In the genomic region with DNA sequence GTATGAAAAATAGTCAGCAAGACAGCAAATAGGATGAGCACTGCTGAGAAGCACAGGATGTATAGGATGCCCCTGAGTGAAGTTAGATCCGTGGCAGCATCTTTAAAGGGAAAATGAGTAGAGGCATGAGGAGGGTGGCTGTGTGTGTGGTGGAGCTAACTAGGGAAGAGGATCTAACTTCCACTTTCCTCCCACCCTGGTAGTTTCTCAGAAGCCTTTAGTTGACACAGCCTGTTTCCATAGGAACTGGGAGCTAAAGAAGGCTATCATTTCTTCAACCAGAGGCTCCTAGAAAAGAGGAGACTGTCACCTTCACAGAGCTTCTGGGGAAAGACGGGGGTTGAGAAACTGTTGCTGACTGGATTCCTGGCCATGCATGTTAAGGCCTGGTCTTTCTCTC, we compare ENCODE assay signal across 27 mouse cellular contexts. TPM values are rescaled to one million over a fixed set of nuclear protein-coding genes. Genes with fewer than 3 reads are reported as not detected.
"Had no signal": no experiment of that assay in that cellular context is flagged by ENCODE, and none has a peak within 500 bp of the region (broad histone marks: within the 10 kb centered on the region; RNA-seq: fewer than 3 reads in every experiment).

No protein-coding gene starts in this region.

- H3K4me3 ChIP-seq: layer of hippocampus, adult 2 months; limb, embryonic 12.5 days; limb, embryonic 15.5 days; megakaryocyte, embryonic 14.5 days; midbrain, embryonic 10.5 days; midbrain, embryonic 13.5 days; myocyte; neural tube, embryonic 13.5 days; stomach, embryonic 15.5 days had no signal

- H3K4me1 ChIP-seq: limb, embryonic 12.5 days; limb, embryonic 15.5 days; midbrain, embryonic 10.5 days; midbrain, embryonic 13.5 days; neural tube, embryonic 13.5 days; stomach, embryonic 15.5 days had no signal

- H3K4me2 ChIP-seq: limb, embryonic 12.5 days; limb, embryonic 15.5 days; liver, embryonic 11.5 days; lung, embryonic 14.5 days; midbrain, embryonic 13.5 days; neural tube, embryonic 13.5 days; stomach, embryonic 15.5 days had no signal

- DNase-seq: kidney, postnatal 25 days; layer of hippocampus, adult 9-11 months; left cerebral cortex, postnatal 4 days; liver, postnatal 0 days; lung, embryonic 14.5 days; retina, postnatal 1 day; right cerebral cortex, postnatal 25 days; spleen, adult 18-20 months; thymus, adult 18-20 months; thymus, postnatal 36 days had no signal

- H3K9me3 ChIP-seq: limb, embryonic 12.5 days; limb, embryonic 15.5 days; megakaryocyte, embryonic 14.5 days; midbrain, embryonic 10.5 days; midbrain, embryonic 13.5 days; neural tube, embryonic 13.5 days; stomach, embryonic 15.5 days had no signal

- H3K36me3 ChIP-seq: limb, embryonic 12.5 days; limb, embryonic 15.5 days; midbrain, embryonic 10.5 days; midbrain, embryonic 13.5 days; neural tube, embryonic 13.5 days; stomach, embryonic 15.5 days had no signal

- H3K9ac ChIP-seq: limb, embryonic 12.5 days; limb, embryonic 15.5 days; liver, embryonic 14.5 days; liver, postnatal 0 days; lung, embryonic 14.5 days; midbrain, embryonic 13.5 days; neural tube, embryonic 13.5 days; stomach, embryonic 15.5 days had no signal

- ATAC-seq: liver, postnatal 0 days; lung, postnatal 0 days; midbrain, embryonic 13.5 days; midbrain, embryonic 16.5 days had no signal

- H3K27me3 ChIP-seq: limb, embryonic 12.5 days; limb, embryonic 15.5 days; midbrain, embryonic 13.5 days; neural tube, embryonic 13.5 days; stomach, embryonic 15.5 days had no signal

- H3K27ac ChIP-seq: kidney, postnatal 0 days; layer of hippocampus, adult 2 months; limb, embryonic 12.5 days; limb, embryonic 15.5 days; liver, embryonic 14.5 days; midbrain, embryonic 10.5 days; midbrain, embryonic 13.5 days; neural tube, embryonic 13.5 days; stomach, embryonic 15.5 days had no signal

RNA-seq across cellular contexts. Expression of gene Slamf7, which starts 14.1 kb away (rescaled TPM):
- total RNA-seq: layer of hippocampus, adult 2 months; layer of hippocampus, postnatal 25 days; left cerebral cortex, adult 18-20 months; left cerebral cortex, postnatal 4 days had no signal
- polyA plus RNA-seq: kidney, embryonic 14.5 days; kidney, postnatal 0 days; limb, embryonic 12.5 days; liver, embryonic 11.5 days; lung, embryonic 14.5 days; midbrain, embryonic 10.5 days; midbrain, embryonic 13.5 days; midbrain, embryonic 16.5 days; myocyte; neural tube, embryonic 13.5 days had no signal

RNA-seq across cellular contexts. Expression of gene Ly9, which starts 31.5 kb away (rescaled TPM):
- total RNA-seq: layer of hippocampus, adult 2 months; left cerebral cortex, adult 18-20 months had no signal
- polyA plus RNA-seq: kidney, embryonic 14.5 days; midbrain, embryonic 10.5 days; midbrain, embryonic 13.5 days; myocyte had no signal

RNA-seq across cellular contexts. Expression of gene Cd48, which starts 43.1 kb away (rescaled TPM):
- total RNA-seq: layer of hippocampus, adult 2 months had no signal
- polyA plus RNA-seq: myocyte had no signal
